Mouse (Mus musculus): ENCODE measurements at regions not wholly inside any gene's neighbourhood (a gene's known extent, or its start where the extent isn't known, plus 50 kb on each side); places are given as distances from the start of the nearest gene placed in this dataset.

GRCm38 (mm10) chr3:52859266-52859825 is 157.7 kb downstream of the Cog6 start:
- DNase-seq, result no peak

GRCm38 (mm10) chr3:52858259-52858658 is 158.8 kb downstream of the Cog6 start:
- no peak for DNase-seq

GRCm38 (mm10) chr3:52857076-52857475 is 160.0 kb downstream of the Cog6 start:
- no peak for DNase-seq

GRCm38 (mm10) chr3:52854560-52854959 is 162.5 kb downstream of the Cog6 start:
- no peak for DNase-seq

GRCm38 (mm10) chr3:52853126-52853525 is 163.9 kb downstream of the Cog6 start:
- DNase-seq, result no peak

- DNase-seq, result no peak
Measured at GRCm38 (mm10) chr3:52845166-52845565, 171.9 kb downstream of the Cog6 start.

- DNase-seq, result peak; percentile 73 to 89
Measured at GRCm38 (mm10) chr3:52843998-52844397, 173.0 kb downstream of the Cog6 start.

- no peak for DNase-seq
Measured at GRCm38 (mm10) chr3:52842866-52843425, 174.1 kb downstream of the Cog6 start.

- DNase-seq, result peak in 1 of 2 experiments; percentile 38
Measured at GRCm38 (mm10) chr3:52840160-52840953, 176.7 kb downstream of the Cog6 start.

GRCm38 (mm10) chr3:52838020-52838419 is 179.0 kb downstream of the Cog6 start:
- DNase-seq, result no peak

- no peak for DNase-seq
Measured at GRCm38 (mm10) chr3:52837527-52837926, 179.5 kb downstream of the Cog6 start.

GRCm38 (mm10) chr3:52836780-52837179 is 180.3 kb downstream of the Cog6 start:
- no peak for DNase-seq

GRCm38 (mm10) chr3:52832421-52832820 is 184.6 kb downstream of the Cog6 start:
- DNase-seq, result no peak

- DNase-seq, result no peak
Measured at GRCm38 (mm10) chr3:52831986-52832385, 185.1 kb downstream of the Cog6 start.

- DNase-seq, result no peak
Measured at GRCm38 (mm10) chr3:52830101-52830500, 186.9 kb downstream of the Cog6 start.

- DNase-seq, result no peak
Measured at GRCm38 (mm10) chr3:52829069-52829468, 188.0 kb downstream of the Cog6 start.

- DNase-seq, result no peak
Measured at GRCm38 (mm10) chr3:52828473-52828872, 188.6 kb downstream of the Cog6 start.

- no peak for DNase-seq
Measured at GRCm38 (mm10) chr3:52822848-52823247, 194.2 kb downstream of the Cog6 start.

- no peak for DNase-seq
Measured at GRCm38 (mm10) chr3:52821450-52821849, 195.6 kb downstream of the Cog6 start.

GRCm38 (mm10) chr3:52818401-52818800 is 198.6 kb downstream of the Cog6 start:
- no peak for DNase-seq

- DNase-seq, result no peak
Measured at GRCm38 (mm10) chr3:52817416-52817815, 199.6 kb downstream of the Cog6 start.

- no peak for DNase-seq
Measured at GRCm38 (mm10) chr3:52815497-52815896, 201.5 kb downstream of the Cog6 start.

- no peak for DNase-seq
Measured at GRCm38 (mm10) chr3:52802324-52802723, 214.7 kb downstream of the Cog6 start.

GRCm38 (mm10) chr3:52801446-52801845 is 215.6 kb downstream of the Cog6 start:
- DNase-seq, result no peak
